Mouse (Mus musculus) inflammation-experienced regulatory T-cells (primary cell): ENCODE results near the gene Trim30c. TPM values are rescaled to one million over a fixed set of nuclear protein-coding genes. Genes with fewer than 3 reads are reported as not detected.

Experiments used
- polyA plus RNA-seq, 2 experiments: library from polyadenylated mRNA; unstranded; fragments of 100-300 nt; shearing (Covaris generic); gene quantifications; one replicate each; pipeline ENCODE4 v1.2.1; 2017

Gene Trim30c
- under 1 TPM; 0.60 to 0.82 TPM for polyA plus RNA-seq

DNA sequence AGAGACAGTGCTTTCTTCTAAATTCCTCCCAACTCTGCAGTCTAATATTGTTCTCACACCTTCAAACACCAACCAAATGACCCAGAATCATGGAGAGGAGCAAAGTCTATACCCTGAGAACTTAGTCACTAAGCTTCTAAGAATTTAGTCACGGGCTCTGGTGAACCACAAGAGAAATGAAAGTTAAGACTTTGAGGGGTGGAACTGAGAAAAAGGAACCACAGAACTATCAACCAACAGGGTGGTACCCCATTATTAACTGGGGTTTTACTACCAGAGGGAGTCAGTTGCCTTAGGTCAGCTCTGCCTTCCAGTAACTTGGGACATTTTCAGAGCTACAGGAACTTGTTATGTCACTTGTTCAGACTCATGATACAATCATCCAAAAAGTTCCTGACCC is at the start of gene Trim30c:
Trim30c (minus strand) TSS at position 140 of the 400 bp plus-strand sequence.

GRCm38 (mm10) chr7:104369736-104370414 is 30.8 kb downstream of the Trim30c start, which contains the start of gene Trim30b:
Gene Trim30b, minus strand, starts transcription at chr7:104369884.

GRCm38 (mm10) chr7:104352717-104353599 is 47.7 kb downstream of the Trim30c start, which contains the start of gene Trim12c:
Gene Trim12c, minus strand, starts transcription at chr7:104353362.

Other genes starting within 250 kb of the Trim30c start
- under 1 TPM in 1 of 2 experiments, not detected in 1; 0.07 TPM for gene Olfm5, start 236.0 kb downstream of the Trim30c start, polyA plus RNA-seq
- under 1 TPM in 1 of 2 experiments, not detected in 1; 0.10 TPM for gene Olfr648, start 217.4 kb downstream of the Trim30c start, polyA plus RNA-seq
- not detected for gene Olfr649, start 204.9 kb downstream of the Trim30c start, polyA plus RNA-seq
- gene Trim6, start 182.0 kb downstream of the Trim30c start, polyA plus RNA-seq, result 1 to 10 TPM; 2.7 to 3.6 TPM
- gene Trim34a, start 156.4 kb downstream of the Trim30c start, polyA plus RNA-seq, result 10 to 100 TPM; 41.8 to 55.6 TPM
- 10 to 100 TPM; 25.7 to 25.9 TPM for gene Trim5, start 112.7 kb downstream of the Trim30c start, polyA plus RNA-seq
- gene Trim12a, start 85.4 kb downstream of the Trim30c start, polyA plus RNA-seq, result 100 to 1,000 TPM; 128 to 154 TPM
- gene Trim34b, start 71.4 kb downstream of the Trim30c start, polyA plus RNA-seq, result 1 to 10 TPM; 1.5 to 2.2 TPM
- 10 to 100 TPM; 19.3 to 21.5 TPM for gene Trim12c, start 47.5 kb downstream of the Trim30c start, polyA plus RNA-seq
- gene Trim30b, start 31.0 kb downstream of the Trim30c start, polyA plus RNA-seq, result 1 to 10 TPM in 1 of 2 experiments, under 1 TPM in 1; 0.69 to 1.5 TPM
- gene Trim30a, start 64.4 kb upstream of the Trim30c start, polyA plus RNA-seq, result 10 to 100 TPM; 52.1 to 52.3 TPM
- 10 to 100 TPM; 18.5 to 22.7 TPM for gene Trim30d, start 107.0 kb upstream of the Trim30c start, polyA plus RNA-seq
- under 1 TPM in 1 of 2 experiments, not detected in 1; 0.64 TPM for gene Olfr651, start 149.3 kb upstream of the Trim30c start, polyA plus RNA-seq
- 1 to 10 TPM in 1 of 2 experiments, under 1 TPM in 1; 0.14 to 1.6 TPM for gene Olfr652, start 160.1 kb upstream of the Trim30c start, polyA plus RNA-seq
- gene Olfr653, start 176.5 kb upstream of the Trim30c start, polyA plus RNA-seq, result under 1 TPM in 1 of 2 experiments, not detected in 1; 0.83 TPM
- gene Olfr654, start 186.2 kb upstream of the Trim30c start, polyA plus RNA-seq, result not detected
- under 1 TPM in 1 of 2 experiments, not detected in 1; 0.51 TPM for gene Olfr655, start 200.9 kb upstream of the Trim30c start, polyA plus RNA-seq
- gene Olfr656, start 213.1 kb upstream of the Trim30c start, polyA plus RNA-seq, result under 1 TPM in 1 of 2 experiments, not detected in 1; 0.09 TPM
- gene Olfr657, start 224.0 kb upstream of the Trim30c start, polyA plus RNA-seq, result under 1 TPM in 1 of 2 experiments, not detected in 1; 0.59 TPM
- gene Olfr658, start 246.5 kb upstream of the Trim30c start, polyA plus RNA-seq, result under 1 TPM in 1 of 2 experiments, not detected in 1; 0.18 TPM